Mouse (Mus musculus) layer of hippocampus, adult 9-10 months (tissue): ENCODE measurements at regions not wholly inside any gene's neighbourhood (a gene's known extent, or its start where the extent isn't known, plus 50 kb on each side); places are given as distances from the start of the nearest gene placed in this dataset.

Source experiments
- DNase-seq: peaks from one replicate; pipeline ENCODE4 v3.0.0; 2022; ENCODE audit warnings: low spot score

DNA sequence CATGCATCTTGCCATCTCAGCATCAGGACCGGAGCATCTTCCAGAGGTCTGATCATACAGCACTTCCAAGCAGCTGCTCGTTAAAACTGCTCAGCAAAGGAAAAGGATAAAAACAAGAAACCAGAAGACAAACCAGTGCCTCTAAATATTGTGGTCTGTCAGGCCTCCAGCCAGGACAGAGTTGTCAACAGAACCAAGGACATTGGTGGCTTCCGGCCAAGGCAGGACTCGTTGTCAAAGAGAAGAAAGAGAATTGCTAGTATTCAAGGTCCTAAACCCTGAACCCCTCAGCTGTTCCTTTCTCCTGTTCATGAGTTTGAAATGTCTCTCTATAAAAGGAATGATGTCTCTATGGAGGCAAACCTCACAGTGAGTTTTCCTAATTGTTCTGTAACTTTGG, 155.0 kb downstream of the Sp3 start:
- no peak for DNase-seq

GRCm38 (mm10) chr2:72829139-72829538, 151.1 kb downstream of the Sp3 start:
- DNase-seq: no peak

DNA sequence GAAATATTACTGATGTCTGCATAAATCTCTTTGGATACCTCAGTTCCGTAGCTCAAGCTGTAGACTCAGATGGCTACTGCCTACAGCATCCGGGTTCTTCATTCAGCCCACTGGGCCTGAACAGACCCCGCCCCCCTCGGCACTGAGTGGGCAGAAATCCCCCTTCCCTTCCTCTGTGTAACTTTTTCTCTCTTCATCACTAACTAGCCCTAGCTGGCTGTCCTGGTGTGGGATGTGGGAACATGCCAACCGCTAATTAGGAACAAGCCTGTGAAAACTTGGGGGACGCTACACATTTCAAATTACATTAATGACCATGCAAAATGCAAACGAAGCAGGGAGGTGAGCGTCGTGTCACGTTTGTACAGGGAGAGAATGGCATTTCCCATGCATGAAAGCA, 147.5 kb downstream of the Sp3 start:
- no peak for DNase-seq

GRCm38 (mm10) chr2:72838085-72838727, 142.0 kb downstream of the Sp3 start:
- no peak for DNase-seq

DNA sequence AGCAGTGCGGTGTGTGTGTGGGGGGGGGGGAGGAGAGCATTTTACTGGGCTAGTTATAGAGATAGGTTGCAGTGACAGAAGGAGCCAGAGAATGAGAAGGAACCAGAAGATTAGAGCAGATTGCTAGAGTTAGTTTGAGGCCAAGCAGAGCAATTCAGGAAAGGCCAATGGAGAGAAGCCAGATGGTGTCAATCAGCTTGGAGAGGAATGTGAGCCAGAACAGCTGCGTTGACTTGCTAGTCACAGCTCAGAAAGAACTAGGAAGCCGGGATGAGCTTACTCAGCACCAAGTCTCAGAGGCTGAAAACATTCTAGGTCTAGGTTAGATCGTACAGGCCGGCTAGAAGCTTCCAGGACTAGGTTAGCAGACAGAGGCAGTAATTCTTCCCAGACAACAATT, 140.6 kb downstream of the Sp3 start:
- DNase-seq: no peak

- no peak for DNase-seq
These were observed 138.9 kb downstream of the Sp3 start for GRCm38 (mm10) chr2:72841367-72841766.

DNA sequence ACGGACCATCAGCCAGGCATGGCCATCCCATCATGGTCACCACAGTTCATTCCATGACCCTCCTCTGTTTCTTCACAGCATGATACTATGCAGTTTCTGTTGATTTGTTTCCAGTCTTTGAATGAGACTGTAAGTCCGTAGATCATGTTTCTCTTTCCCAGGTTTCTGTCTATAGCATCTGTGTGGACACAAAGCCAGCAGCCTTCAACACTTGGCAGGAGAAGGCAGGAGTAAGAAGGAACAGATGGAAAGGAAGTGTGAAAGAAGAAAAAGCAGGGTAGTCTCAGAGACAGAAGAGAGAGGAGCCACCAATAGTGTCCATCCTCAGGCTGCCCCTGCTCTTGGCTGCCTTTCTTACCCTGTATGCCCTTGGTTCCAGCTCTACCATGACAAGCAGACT, 136.6 kb downstream of the Sp3 start:
- DNase-seq: no peak

DNA sequence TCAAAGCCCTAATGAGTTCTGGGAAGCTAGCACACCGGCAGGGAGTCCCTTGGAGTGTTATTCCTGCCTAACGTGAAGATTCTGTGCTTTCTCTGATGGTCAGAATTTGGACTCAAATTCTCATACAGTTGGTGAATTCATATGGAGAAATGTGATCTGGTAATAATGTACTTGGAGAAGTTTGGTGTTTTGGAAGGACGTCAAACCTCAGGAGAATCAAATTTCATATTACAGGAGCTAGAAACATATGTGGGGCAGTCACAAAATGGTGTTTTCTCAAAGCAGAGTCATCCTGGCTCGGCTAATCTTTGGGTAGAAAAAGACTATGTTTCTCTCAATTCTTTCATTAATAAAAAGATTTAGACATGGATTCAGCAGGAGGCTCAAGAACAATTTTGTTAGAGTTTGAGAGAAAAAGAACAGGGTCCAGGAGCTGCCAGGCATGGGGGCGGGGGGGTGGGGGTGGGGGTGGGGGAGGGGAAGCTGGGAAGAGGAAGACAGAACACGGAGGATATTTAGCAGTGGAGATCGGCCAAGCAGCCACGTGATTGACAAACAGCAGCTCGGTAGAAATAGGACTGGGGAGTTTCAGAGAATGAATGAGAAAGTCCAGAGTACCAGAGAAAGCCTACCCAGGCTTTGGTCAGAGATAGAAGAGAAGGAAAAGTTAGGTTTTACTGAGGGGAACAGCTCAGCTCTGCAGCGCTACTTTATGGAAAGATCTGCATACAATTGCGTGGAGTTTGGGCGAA, 130.6 kb downstream of the Sp3 start:
- DNase-seq: no peak

- DNase-seq: no peak
These were observed 127.7 kb downstream of the Sp3 start for GRCm38 (mm10) chr2:72852509-72852908.

- no peak for DNase-seq
These were observed 124.8 kb downstream of the Sp3 start for GRCm38 (mm10) chr2:72855276-72855970.

DNA sequence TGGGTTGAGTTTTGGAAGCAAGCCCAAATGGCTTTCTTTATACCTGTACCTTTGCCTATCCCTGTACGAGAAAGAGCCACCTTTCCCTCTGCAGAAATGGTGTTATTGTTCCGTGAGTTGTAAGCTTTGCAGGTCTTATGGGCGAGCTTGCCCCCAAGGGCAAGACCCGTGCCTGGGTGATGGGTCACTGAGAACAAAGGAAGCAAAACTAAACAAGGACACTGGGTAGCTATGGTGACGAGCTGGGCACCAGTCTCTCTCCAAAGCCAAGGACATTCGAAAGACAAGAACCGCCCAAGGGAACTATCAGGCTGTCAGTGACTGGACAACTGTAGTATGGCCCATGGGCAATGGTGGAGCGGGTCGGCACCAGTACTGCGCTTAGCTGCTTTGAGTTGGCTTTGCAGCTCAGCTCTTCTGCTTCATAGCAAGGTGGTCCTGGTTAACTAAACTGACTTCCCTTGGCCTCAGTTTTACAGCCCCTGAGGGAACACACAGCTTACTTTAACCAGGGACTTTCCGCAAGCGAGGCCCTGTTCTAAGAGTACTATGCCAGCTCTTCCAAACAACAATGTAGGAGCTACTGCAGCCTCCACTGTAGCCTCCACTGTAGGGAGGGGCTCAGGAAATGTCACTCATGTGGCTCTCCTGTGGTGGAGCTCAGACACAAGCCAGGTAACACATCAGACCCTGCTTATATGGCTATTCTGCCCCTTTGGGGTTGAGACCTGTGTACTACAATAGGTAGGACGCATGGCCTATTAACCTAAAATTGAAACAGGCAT, 124.1 kb downstream of the Sp3 start:
- DNase-seq: no peak

DNA sequence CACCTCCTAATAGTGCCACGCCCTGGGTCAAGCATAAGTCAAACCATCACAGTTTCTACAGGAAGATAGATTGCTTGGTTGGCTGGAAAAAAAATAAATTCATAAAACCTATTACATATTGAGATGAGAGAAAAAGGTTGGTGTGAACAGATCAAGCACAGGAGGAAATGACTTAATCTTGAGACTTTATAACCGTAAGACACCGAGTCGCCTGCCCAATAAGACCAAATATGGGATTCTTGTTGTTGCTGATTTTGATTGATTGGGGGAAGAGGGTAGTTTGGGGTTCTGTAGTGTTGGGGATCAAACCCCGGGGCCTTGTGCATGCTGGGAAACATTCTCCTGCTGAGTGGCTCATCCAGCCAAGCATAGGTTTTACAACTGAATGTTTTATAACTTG, 122.9 kb downstream of the Sp3 start:
- no peak for DNase-seq

DNA sequence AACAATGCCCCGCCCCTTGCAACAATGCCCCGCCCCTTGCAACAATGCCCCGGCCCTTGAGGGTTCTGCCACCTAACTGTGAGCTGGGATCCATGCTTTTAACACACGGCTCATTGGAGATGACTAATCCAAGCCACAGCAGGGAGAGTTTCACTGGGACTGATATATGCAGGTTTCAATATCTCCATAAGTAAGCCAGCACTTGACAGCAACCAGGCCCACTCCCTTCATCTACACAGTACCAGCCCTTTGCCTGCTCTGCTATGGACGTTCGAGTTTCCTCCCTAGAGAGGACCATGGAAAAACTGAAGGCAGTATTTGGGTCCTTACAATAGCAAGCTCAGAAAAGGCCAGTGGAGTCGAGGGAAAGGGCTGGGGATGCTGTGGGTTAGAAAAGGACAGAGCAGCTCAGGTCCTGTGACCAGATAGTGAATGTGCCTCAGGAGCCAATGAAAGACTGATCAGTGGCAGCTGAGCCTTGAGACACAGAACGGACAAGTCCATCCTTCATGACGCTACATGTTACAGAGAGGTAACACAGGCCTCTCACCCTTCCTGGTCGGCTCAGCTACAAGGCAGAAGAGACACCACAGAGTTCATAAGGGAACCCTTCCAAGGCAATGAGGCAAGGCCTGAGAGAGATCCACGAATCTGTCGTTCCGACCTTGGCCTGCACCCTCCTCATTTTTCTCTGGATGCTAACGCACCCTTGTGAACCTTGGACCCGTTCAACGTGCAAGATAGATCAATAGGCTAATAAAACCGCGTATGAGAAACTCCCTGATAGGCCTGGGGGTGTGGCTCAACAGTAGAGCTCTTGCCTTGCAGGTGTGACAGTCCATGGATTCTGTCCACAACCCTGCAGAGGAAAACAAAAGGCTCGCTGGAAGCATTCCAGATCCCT, 114.5 kb downstream of the Sp3 start:
- DNase-seq: no peak

DNA sequence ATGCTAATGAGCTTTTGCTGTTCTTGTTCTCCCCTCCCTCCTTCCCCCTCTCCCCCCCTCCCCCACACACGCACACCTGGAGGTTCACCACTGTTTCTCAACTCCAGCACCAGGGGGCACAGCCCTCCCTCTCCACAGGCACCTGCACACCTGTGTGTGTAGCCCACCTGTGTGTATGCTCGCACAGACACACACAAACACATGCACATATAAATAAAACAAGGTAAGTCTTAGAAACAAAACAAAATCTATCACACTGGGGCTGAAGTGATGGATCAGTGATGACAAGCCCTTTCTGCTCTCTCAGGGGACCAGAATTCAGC, 113.9 kb downstream of the Sp3 start:
- DNase-seq: no peak

DNA sequence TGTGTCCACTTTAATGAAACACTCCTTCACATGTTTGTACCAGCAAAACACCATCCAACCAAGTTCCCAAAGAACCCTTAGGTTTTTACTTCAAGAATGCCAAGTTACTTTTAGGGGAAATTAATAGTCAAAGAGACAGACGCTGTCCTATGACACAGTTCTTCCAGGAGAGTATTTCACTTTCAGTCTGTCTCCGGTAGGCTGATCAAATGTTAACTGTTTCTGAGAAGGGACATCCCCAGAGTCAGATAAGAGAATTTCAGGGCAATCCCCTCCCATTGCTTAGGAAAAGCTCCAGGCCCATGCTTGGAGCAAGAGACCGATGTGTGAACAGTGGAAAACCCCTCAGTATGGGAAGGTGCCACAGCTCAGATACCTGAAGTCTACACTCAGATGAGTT, 112.1 kb downstream of the Sp3 start:
- no peak for DNase-seq

DNA sequence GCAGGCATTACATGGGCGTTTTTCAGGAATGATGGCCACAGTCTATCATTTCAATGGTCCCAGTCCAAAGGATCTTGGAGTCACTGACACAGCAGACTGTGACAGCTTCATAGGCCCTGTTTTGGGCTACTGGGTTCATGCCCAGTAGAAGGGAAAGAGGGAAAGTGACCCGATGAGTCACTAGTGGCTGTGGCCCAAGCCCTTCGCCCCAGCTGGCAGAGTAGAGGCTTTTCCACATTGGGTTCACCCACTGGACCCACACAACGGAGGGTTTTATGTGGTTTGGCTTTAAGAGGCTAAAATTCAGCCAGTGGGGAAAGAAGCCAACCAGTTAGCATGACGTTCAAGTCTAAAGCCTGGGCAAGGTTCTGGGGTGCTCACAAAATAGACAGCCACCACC, 108.4 kb downstream of the Sp3 start:
- no peak for DNase-seq

GRCm38 (mm10) chr2:72873948-72874347, 106.3 kb downstream of the Sp3 start:
- DNase-seq: no peak

DNA sequence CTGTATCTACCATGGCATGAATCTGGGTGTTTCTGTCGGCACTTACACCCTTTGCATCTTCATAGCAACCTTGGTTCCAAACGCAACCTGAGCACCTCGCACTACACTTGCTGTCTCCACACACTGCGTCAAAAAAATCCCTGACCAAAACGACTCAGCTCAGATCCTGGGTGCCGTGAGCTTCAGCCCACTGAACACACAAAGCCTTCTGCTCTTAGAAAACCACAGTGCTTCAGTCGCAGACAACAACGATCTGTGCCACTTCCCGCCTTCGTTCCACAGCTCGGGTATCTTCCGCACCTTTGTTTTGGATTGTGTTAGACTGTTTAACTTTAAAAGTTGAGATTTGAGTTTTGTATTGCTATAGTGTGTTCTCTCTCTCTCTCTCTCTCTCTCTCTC, 105.7 kb downstream of the Sp3 start:
- no peak for DNase-seq

- no peak for DNase-seq
These were observed 104.6 kb downstream of the Sp3 start for GRCm38 (mm10) chr2:72875677-72876076.

- no peak for DNase-seq
These were observed 100.2 kb downstream of the Sp3 start for GRCm38 (mm10) chr2:72880016-72880415.

GRCm38 (mm10) chr2:72881554-72881953, 98.7 kb downstream of the Sp3 start:
- no peak for DNase-seq

- DNase-seq: no peak
These were observed 94.0 kb downstream of the Sp3 start for GRCm38 (mm10) chr2:72886250-72886649.
